Mouse (Mus musculus): ENCODE measurements at regions not wholly inside any gene's neighbourhood (a gene's known extent, or its start where the extent isn't known, plus 50 kb on each side); places are given as distances from the start of the nearest gene placed in this dataset.
A peak's percentile ranks its signal among the peaks of the same experiment; 100 is the strongest.

DNA sequence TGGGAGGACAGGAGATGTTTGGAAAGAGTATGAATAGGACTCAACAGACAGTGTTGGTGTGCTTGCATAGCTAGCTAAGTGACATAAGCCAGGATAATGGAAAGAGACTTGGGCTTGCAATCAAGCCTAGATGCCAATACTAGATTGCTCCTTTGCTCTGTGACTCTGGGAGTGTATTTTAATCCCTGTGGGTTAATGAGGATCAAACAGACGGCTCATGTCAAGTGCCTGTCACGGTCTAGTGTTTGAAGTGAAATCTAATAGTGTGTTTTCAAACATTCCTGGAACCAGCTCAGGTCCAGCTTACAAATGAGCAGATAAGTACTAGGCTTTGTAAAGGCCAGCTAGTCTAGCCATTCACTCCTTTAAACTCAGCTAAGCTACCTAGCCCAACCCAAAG lies 64.1 kb upstream of the Ranbp3l start:
- no peak for DNase-seq

DNA sequence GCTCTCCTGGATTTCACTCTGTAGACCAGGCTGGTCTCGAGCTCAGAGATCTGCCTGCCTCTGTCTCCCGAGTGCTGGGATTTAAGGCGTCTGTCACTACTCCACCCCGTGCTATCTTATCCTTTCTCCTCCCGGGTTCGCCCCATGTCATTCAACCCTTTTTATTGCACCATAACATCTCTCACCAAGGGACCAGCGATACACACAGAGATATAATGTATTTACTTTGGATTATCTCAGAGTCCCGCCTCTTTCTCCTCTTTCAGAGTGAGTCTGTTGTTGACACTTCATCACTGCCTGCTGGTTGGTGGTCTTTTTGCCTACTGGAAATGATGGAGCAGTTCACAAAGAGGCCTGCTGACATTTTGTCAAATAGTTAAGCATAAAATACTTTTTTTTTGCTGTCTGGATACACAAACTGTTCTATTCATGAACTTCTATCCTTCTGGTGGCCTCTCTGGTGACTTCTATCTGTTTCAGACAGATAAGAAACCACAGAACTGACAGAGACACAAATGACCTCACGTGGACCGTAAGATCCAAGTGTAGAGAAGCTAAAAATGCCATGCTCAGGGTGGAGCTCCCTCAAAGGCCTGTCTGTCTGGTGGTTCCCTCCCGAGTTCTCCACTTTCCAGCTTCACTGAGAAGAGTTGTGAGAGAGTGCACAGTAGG lies 70.1 kb upstream of the Ranbp3l start:
- DNase-seq = no peak

DNA sequence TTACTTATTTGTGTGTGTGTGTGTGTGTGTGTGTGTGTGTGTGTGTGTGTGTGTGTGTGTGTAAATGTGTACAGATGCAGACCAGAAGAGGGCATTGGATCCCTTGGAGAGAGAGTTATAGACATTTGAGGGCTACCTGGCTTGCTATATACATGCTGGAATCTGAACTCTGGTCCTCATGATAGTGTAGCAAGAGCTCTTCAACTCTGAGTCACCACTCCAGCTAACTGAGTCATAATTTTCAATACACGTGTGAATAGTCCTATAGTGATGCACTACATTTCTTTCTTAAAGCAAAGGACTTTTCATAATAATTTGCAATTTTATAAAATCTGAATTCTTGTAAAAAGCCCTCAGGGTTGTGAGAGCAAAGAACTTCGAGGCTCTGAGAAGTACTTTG lies 70.9 kb upstream of the Ranbp3l start:
- DNase-seq = no peak

DNA sequence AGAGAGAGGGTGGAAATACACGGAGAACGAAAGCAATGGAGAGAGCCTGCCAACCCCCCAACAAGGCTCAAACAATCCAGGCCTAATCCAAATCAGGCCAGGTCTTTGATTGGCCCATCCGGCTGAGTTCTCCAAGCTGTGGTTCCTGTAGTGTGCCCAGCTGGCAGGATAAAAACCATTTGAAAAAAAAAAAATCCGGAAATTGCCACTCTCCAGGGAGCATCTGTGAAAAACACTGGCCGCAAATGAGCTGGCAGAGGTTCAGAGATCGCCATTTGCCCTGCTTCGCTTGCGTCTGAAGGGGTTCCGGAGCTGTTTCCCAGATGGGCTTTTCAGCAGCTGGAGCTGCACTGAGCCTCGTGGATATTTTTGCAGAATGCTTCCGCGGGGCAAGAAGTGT lies 71.4 kb upstream of the Ranbp3l start:
- no peak for DNase-seq

DNA sequence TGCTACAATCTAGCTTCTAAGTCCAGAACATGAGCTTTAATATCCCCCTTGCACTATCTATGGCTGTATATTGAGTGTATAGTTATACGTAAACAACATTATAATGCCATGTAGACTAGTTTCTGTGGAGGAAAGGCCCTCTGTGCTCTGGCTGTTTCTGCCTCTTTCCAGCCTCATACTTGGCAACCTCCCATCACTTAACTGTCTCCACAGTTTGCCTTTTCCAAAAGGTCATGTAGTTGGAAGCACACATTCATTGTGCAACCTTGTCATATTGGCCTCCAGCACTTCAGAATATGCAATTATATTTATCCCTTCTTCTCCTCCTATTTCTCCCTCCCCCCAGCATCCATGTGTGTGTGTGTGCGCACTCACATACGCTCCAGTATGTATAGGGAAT lies 82.2 kb upstream of the Ranbp3l start:
- no peak for DNase-seq

DNA sequence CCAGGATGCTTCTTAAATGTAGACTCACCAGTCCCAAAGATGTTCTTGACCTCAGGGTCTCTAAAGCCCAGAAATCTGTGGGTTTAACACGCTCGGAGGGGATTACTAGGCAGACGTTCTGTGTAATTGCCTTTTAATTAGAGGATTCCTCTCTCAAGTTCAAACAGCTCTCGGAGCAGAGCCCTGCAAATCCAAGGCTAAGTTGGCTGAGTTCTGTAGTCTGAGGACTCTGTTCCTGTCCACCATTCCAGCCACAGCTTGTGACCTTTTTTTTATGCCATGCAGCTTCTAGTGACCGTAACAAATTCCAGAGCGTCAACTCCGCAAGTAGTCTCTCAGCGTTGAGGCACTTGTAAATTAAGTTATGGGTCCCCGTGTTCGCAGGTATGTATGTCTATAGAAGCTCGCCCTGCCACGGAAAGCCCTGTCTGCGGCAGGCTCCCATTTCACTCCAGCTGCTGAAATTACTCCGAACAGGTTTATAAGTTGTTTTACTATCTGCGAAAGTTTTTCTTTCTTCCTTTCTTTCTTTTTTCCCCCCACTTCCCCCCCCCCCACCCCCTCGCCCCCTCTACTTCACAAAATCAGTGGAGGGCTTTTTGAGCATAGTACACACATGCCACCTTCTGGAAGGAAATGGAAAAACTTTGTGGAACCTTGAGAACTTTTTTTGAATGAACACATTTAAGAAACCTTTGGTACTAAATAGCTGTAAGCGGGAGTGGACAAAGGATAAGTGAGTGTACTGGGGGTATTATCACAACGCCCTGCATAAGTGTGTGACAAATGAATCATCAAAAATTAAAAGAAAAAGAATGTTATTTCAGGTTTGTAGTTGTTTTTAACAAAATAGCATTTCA lies 82.9 kb upstream of the Ranbp3l start:
- peak; percentile 74 for DNase-seq

DNA sequence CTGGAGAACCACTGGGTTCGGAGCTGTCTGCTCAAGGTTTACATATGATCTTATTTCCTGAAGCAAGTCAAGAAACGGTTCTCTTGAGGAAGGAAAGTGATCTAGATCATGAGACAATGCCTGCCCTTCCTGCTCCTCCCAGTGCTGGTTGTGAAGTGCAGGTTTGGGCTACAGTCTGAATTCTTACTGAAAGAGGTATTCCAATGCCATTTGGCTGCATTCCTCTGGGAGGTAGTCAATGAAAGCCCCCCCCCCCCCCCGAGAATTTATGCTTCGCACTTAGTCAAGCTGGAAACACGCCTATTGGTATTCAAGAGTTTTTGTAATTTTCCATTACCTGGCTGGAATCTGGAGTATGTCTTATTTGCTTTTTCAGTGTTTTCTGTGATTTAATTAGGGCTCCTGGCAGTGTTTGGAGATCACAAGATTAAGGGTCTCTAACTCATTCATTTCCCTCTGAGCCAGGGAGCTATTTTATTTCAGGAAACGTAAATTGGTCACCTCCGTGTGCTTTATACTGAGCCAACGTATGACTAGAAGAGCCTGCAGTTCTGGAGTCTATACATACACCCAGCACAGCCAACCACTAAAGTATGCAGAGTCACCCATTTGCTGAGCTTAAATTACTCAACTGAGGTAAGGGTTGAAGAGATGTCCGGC lies 84.7 kb upstream of the Ranbp3l start:
- DNase-seq = no peak

DNA sequence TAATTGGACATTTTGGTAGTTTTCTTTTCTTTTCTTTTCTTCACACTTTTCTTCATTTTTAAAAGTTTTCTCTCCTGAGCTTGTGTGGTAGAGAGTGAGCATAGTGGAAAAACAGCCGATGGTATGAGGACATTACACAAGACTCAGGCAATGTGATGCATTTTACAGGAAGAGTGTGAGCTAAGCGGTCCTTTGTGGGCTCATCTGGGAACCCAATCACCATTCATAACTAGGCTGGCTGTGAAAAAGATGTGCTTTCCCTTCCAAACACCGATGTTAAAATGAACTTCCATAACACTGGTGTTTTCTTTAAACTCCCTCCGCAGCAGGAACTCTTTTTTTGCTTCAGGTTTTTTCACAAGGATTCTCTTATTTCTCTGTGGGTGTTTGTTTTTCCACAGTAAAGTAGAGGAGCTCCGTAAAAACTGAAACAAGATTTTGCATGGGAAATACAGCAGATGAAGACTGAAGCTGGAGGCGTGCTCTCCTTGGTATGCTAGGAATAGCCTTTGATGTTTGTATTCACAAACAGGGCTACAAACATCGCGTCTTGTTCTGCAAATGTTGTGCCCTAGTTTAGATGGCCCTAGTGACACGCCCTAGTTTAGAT lies 92.8 kb upstream of the Ranbp3l start:
- no peak for DNase-seq

DNA sequence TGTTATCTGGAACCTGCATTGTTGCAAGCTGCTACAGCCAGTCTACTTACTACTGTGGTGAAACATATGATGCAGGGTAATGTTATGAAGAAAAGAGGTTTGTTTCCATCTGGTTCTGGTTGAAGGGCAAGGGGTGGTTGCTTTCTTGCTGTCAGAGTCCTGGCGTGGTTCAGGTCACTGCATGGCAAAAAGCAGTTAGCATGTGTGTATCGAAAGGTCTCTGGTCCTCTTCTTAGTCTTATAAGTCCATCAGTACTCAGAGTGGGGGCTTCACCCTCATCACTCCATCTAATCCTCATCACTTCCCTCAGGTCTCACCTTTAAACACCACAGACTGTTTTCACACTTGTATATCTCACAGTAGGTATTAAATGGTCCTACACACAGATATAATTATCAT lies 99.7 kb upstream of the Ranbp3l start:
- DNase-seq = no peak

DNA sequence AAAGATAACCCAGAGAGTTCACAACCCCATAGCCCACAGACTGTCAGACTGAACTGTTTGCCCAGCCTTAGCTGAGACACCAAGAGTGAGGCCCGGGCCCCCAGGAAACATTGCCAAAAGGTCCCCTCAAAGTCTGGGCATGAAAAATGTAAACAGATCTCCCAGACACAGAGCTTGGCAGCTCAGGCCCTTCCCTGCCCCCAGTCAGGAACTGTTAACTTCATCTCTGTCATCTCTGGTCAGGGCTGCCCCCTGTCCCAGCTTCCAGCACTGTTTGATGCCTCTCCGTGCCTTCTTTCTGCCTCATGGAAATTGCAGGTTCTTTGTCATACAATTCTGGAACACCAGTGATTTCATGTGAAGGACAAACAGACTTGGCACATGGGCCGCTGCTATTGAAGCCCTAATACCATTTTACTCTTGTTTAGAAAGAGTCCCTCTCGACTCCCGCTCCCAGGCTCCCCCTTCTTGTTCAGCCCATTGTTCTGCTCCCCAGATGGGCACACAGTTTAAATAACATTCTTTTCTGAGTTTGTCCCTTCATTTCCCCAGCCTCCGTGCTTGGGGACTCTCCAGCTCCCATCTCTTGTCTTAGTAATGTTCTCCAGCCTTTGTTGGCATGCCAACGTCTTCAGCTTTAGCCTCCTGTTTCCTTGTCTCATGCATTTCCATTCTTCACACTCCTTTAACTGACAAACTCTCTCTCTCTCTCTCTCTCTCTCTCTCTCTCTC lies 100.4 kb upstream of the Ranbp3l start:
- peak; percentile 60 for DNase-seq

DNA sequence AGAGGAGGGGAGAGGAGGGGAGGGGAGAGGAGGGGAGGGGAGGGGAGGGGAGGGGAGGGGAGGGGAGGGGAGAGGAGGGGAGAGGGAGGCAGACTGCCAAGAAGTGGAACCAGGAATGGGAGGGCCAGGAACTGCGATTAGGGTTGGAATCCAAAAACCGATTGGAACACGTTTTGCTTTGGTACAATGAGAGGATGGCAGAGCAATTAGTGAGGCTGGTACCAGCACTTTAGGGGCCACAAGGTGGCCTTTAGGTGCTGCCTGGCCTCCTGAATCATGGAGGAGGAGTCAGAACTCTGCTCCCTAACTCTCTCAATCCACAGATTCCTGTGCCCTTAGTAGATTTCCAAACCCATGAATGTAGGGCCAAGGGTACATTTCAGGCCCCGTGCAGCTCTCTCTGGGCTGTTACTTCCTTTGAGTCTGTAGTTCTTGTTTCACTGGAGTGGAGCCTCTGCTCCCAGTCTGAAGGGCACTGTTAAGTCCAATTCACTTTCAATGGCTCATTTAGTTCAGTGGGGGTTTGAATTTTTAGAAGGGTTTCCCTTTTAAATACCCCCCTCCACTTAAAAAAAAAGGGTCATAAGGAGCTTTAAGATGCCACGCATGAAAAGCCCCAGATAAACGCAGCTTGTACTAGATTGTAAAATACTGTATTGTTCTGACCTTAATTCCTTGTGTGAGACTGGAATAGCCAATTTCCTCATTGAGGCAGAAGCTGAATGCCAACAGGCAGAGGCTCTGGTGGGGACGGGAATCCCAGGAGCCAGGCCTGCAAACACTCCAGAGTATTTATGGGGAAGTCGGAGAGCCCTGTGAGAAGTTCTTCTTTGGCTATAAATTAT lies 102.4 kb upstream of the Ranbp3l start:
- DNase-seq = peak; percentile 68

DNA sequence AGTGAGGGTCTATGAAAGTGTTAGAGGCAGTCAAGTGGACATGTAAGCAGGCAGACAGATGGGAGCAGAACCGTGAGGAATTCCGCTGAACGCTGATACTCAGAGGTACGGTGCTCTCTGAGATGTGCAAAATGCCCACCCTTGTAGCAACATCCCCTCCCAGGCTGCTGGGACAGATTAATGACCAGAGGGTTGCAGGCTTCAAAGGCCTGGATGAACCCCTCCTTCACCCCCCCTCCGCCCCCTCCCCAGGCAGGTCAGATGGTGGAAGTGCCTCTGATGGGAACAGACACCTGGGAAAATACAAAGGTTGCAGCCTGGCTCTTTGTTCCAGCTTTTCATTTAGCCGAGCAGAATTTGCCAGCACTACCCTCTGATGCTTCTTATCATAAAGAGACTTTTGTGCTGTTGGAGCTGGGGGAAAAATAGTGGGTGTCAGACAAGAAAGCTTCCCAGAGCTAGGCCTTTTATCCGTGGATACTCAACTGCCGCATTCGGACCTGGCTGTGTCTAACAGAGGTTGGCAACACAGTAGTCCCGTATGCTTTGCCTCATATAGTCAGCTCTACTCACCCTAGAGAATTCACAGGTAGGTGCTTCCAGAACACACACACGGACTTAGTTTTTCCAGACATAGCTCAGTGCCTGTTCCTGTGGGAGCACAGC lies 111.2 kb upstream of the Ranbp3l start:
- DNase-seq = peak; percentile 63

DNA sequence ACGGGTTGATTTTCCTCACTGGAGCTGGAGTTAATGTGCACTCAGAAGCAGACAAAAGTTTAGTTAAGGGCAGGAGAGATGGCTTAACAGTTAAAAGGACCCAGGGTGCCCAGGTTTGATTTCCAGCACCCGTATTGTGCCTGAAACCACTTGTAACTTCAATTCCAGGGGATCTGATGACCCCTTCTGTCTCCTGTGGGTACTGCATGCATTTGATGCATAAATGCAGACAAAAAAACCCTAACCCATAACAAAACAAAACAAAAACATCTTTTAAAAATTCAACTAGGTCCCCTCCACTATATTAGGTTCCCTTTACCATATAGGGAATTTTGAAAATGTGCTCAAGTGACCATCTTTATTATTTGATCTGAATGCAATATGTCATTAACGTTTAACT lies 112.2 kb upstream of the Ranbp3l start:
- DNase-seq = no peak

DNA sequence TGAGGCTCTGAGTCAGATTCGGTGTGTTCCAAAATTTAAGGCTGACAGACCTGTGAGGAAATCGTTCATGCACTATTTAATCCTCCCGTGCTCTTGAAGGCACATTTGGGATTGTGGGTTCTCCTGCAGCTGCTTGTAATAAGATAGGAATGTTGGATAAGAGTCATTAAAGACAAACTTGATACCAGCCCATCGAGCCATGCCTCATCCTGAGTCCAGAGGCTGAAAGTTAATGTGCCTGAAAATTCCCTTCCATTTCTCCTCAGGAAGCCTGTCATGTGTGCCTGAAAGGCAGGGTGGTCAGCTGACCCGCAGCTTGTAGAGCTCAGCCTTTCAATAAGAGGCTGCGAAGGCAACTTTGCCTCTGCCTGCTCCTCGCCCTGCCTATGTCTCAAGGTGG lies 113.4 kb upstream of the Ranbp3l start:
- DNase-seq = no peak

DNA sequence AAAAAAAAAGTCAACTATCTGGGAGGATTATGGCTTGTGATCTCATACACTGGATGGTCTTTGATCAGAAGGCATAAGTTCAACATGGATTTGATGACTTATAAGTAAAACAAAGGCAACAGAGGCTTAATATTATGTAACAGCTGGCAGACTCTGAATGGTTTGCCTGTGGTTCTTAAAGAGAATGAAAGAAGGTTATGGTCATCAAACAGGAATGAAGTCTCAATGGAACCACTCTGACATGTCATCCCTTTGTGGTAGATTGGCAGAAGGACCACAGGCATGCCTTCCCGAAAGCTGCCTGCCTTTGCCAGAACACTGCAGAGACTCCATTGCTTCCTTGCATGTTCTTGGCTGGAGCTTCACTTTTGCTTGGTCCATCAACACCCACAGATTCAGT lies 116.8 kb upstream of the Ranbp3l start:
- no peak for DNase-seq

DNA sequence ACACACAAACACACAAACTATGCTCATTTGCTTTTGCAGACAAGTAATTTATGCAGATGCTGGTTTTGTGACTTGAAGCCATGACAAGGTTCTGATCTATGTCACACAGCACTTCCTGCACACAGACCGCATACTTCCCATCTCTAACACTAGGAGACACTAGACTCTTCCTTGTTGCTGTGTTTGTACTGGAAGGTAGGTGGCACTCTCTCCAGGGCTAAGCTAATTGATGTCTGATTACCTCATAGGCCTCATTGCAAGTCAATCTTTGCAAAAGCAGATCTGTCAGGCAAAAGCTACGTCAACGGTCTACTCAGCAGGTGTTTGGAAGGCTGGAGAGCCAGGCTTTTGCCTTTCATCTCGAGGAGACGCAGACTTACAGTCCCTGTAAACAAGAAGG lies 118.3 kb upstream of the Ranbp3l start:
- DNase-seq = peak; percentile 51

DNA sequence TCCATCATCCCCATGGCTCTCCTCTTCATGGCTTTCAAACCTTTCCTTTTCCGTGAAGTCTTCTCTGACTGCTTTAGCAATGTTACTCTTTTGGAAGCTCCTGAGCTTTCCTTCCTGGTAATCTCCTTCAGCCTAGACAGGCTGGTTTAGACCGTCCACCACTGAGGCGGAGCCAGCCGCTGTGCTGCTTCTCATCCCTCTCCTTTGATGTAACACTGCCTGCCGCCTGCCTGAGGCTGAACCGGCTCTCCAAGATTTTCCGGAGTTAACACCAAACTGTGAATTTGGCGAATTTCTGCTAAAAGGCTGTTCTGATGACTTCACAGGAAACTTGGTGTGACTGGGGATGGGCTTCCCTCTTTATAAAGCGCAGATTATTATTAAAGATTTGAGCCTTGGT lies 125.6 kb upstream of the Ranbp3l start:
- DNase-seq = no peak

DNA sequence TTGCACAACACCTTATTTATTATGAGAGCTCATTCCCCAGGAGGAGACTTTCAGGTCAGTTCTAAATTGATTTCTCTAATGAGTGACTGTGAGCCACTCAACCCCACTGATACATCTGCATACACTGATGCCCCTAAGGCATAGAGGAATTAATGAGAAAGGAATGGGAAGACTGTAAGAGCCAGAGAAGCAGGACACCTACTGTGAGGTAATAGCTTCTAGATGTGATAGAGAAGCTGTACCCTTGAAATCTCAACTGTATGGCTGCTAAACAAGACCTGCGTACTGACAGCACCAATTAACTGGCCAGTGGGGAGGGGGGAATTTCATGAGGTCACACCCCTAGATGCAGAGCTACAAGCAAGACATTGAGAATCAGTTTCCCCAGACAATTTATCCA lies 128.3 kb upstream of the Ranbp3l start:
- DNase-seq = peak; percentile 39

DNA sequence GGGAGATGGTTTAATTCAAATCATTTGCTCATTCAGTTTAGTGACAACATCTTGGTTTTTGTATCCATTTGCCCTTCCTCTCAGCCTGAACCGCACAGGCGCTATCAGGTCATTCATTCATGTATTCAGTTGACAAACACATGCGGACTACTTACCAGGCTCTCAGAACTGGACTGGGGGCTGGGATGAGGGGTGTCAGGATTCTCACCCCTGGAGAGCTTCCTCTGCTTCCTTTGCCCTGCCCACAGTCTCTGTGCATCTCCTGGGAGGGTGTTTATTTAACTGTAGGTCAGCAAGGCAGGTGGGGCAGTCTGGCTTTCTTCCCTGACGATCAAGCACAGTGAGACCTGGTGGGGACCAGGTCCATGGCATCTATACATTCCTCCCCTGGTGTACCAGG lies 123.6 kb upstream of the Slc1a3 start:
- DNase-seq = no peak

DNA sequence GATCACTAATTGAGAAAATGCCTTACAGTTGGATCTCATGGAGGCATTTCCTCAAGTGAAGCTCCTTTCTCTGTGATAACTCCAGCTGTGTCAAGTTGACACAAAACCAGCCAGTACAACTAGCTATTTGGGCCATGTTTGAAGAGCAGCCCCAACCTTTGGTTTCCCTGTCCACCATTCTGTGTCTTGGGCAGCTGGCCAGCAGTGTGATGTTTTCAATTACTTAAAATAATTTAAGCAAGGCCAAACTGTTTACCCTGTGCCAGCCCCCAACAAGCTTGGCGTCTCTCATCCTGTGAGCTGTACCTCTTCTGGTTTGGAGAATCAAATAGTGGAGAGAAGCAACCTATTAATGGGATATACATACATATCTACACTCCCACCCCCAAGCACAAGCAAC lies 122.4 kb upstream of the Slc1a3 start:
- no peak for DNase-seq

Data from retina, postnatal 1 day (tissue).